Mouse (Mus musculus) small intestine, adult 10 weeks (tissue): ENCODE data around the gene Clec3b. TPM values are rescaled to one million over a fixed set of nuclear protein-coding genes. Genes with fewer than 3 reads are reported as not detected.

Experiments used
- polyA plus RNA-seq: library from polyadenylated mRNA; stranded (reverse); fragments of 350-450 nt; fragmentation: Illumina TruSeq; extraction: RNeasy Lipid Tissue Mini Kit (QIAGEN cat#74804); gene quantifications from one replicate; pipeline ENCODE4 v1.2.3, GENCODE M21; 2014; ENCODE audit warnings: low replicate concordance

Gene Clec3b
- not detected for polyA plus RNA-seq

DNA sequence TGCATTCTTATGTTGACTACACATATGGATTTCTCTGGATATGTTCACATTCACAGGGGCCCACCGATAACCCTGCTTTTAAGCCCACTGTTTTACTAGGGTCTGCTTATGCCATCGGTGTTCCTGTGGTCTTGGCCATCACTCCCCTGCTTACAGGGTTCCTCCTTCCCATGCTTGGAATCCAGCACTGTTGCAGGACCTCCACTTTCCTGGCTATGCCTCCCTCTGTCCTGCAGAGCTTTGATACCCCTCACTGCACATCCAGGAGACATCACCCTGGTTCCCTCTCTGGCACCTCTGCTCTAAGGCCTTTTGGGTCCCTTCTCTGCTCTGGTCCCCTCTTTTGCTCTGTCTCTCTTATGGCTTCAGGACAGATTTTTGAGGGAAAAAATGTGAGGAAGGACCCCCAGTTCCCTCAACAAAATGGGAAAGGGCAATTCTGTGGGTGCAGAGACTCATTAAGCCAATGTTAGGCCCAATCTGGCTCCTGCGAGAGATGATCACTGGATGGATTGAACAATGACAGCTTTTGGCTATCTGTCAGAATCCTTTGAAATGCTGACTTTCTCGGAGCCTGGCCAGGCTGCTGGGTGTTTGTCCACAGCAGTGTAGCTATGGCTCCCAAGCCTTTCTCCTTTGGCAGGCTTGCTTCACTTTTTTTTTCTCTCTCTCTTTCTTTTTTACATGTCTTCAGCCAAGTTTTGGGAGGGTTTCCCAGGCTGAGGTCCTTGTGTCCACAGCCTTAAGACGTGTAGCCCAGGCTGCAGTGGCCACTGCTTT lies at the start of gene Clec3b:
Gene Clec3b, plus strand, starts transcription at position 706 of the 780 bp plus-strand sequence.

DNA sequence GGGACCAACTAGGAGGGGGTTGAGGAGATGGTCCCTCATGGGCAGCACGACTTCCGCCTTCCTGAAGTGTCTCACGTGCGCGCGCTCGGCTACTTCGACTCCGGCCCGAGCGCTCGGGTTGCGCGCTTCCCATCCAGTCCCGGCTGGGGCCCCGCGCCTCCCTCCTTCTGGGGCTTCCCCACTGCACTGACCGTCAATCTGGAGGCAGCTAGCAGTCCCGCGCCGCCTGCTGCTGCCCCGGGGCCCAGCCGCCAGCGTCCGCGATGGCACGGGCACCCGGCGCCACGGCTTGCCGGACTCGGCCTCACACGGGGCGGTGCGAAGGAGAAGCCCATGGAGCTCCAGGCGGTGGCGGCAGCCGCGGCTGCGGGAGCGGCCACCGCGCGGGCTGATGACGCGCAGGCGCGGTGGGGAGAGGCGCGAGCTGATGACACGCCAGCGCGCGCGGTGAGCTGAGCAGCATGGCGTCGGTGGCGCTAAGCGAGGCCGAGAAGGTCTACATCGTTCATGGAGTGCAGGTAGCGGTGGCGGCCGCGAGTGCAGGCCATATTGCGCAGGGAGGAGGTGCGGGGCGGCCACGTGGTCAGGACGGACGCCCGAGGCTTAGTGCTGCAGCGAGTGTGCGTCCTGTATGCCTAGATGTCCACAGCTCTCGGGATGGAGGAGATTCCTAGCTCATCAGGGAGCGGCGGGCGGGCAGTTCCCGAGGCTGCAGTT lies 37.8 kb upstream of the Clec3b start, which contains the start of the genes Zdhhc3 and Exosc7:
Gene Zdhhc3, minus strand, starts transcription at position 401 of the 717 bp plus-strand sequence.
Gene Exosc7, plus strand, starts transcription at position 411 of the 717 bp plus-strand sequence.

Other genes starting within 250 kb of the Clec3b start
- gene Zfp105, start 227.9 kb upstream of the Clec3b start, polyA plus RNA-seq, result 1.8 TPM
- gene 1110059G10Rik, start 199.9 kb upstream of the Clec3b start, polyA plus RNA-seq, result 160 TPM
- gene Kif15, start 199.9 kb upstream of the Clec3b start, polyA plus RNA-seq, result 58.2 TPM
- 7.7 TPM for gene Tmem42, start 129.6 kb upstream of the Clec3b start, polyA plus RNA-seq
- not detected for gene Tgm4, start 116.2 kb upstream of the Clec3b start, polyA plus RNA-seq
- gene Zdhhc3, start 37.7 kb upstream of the Clec3b start, polyA plus RNA-seq, result 37.4 TPM
- gene Exosc7, start 37.7 kb upstream of the Clec3b start, polyA plus RNA-seq, result 15.6 TPM
- 48.5 TPM for gene Cdcp1, start 65.1 kb downstream of the Clec3b start, polyA plus RNA-seq
- gene Tmem158, start 109.8 kb downstream of the Clec3b start, polyA plus RNA-seq, result 6.6 TPM
- gene Lars2, start 216.0 kb downstream of the Clec3b start, polyA plus RNA-seq, result 6.1 TPM